Mouse (Mus musculus) midbrain, postnatal 0 days (tissue): ENCODE results near the gene Sarnp. TPM values are rescaled to one million over a fixed set of nuclear protein-coding genes. Genes with fewer than 3 reads are reported as not detected.

Source experiments
- ATAC-seq: fragments of 200-750 bp; cut with Nextera tagmentation; 2 replicates; pipeline ENCODE4 v1.8.0; 2017; ENCODE audit warnings: moderate number of reproducible peaks, mild to moderate bottlenecking, moderate TSS enrichment, moderate library complexity; ENCODE audit not compliant: low FRiP score
- DNase-seq: peaks from one replicate; pipeline ENCODE4 v3.0.0-alpha.2; 2015; ENCODE audit warnings: low spot score
- H3K27ac ChIP-seq: fragments of 300-500 bp; sonication (generic); 2 replicates; pipeline ENCODE4 v1.5.1; 2014; ENCODE audit warnings: low read depth, mild to moderate bottlenecking, low read length, mixed read lengths
- H3K27me3 ChIP-seq: fragments of 300-500 bp; sonication (generic); 2 replicates; pipeline ENCODE4 v1.6.1; 2014; ENCODE audit warnings: low read length, control low read depth, mixed read lengths; ENCODE audit not compliant: insufficient read depth
- H3K36me3 ChIP-seq: fragments of 300-500 bp; sonication (generic); 2 replicates; pipeline ENCODE4 v1.6.1; 2014; ENCODE audit warnings: low read length, control low read depth, mixed read lengths; ENCODE audit not compliant: insufficient read depth
- H3K4me1 ChIP-seq: fragments of 300-500 bp; sonication (generic); 2 replicates; pipeline ENCODE4 v1.6.1; 2014; ENCODE audit warnings: mild to moderate bottlenecking, control low read depth, antibody characterized with exemption, low read length, mixed read lengths; ENCODE audit not compliant: insufficient read depth
- H3K4me2 ChIP-seq: fragments of 300-500 bp; sonication (generic); 2 replicates; pipeline ENCODE4 v1.6.1; 2014; ENCODE audit warnings: low read depth, mild to moderate bottlenecking, low read length, mixed read lengths; ENCODE audit not compliant: poor library complexity, severe bottlenecking
- H3K4me3 ChIP-seq: fragments of 300-500 bp; sonication (generic); 2 replicates; pipeline ENCODE4 v1.5.1; 2014; ENCODE audit warnings: low read depth, mild to moderate bottlenecking, low read length, moderate library complexity
- H3K9ac ChIP-seq: fragments of 300-500 bp; sonication (generic); replicated peaks from 2 replicates; pipeline ENCODE4 v1.6.1; 2014; ENCODE audit warnings: mild to moderate bottlenecking, low read length, moderate library complexity, mixed read lengths; ENCODE audit not compliant: poor library complexity, severe bottlenecking
- H3K9me3 ChIP-seq: fragments of 300-500 bp; sonication (generic); 2 replicates; pipeline ENCODE4 v1.6.1; 2016; ENCODE audit warnings: low read length, control low read depth
- CTCF ChIP-seq: IDR thresholded peaks from 2 replicates; pipeline ENCODE4 v1.5.1; 2016; ENCODE audit warnings: antibody characterized with exemption, mild to moderate bottlenecking
- WGBS: fragments of 180-500 bp; shearing (Covaris S2); extraction: QIAGEN DNeasy Blood & Tissue Kit; methylation state at CpG from one replicate; pipeline ENCODE4 v1.1.7; 2014; 5-methylcytosine and 5-hydroxymethylcytosine counted together
- polyA plus RNA-seq: library from polyadenylated mRNA; unstranded; fragments of >200 nt; fragmentation: Nextera tagmentation; extraction: Ambion mirVana; gene quantifications from 2 replicates; pipeline ENCODE4 v1.2.1, GENCODE M21; 2015
- total RNA-seq: library from RNA; depleted of rRNA; stranded (reverse); fragments of >200 nt; gene quantifications from 2 replicates; pipeline ENCODE4 v1.2.3, GENCODE M21; 2014

The Sarnp gene
- total and polyA plus RNA-seq, 2 experiments from 2014 or later: 36.8 to 120 TPM

DNA sequence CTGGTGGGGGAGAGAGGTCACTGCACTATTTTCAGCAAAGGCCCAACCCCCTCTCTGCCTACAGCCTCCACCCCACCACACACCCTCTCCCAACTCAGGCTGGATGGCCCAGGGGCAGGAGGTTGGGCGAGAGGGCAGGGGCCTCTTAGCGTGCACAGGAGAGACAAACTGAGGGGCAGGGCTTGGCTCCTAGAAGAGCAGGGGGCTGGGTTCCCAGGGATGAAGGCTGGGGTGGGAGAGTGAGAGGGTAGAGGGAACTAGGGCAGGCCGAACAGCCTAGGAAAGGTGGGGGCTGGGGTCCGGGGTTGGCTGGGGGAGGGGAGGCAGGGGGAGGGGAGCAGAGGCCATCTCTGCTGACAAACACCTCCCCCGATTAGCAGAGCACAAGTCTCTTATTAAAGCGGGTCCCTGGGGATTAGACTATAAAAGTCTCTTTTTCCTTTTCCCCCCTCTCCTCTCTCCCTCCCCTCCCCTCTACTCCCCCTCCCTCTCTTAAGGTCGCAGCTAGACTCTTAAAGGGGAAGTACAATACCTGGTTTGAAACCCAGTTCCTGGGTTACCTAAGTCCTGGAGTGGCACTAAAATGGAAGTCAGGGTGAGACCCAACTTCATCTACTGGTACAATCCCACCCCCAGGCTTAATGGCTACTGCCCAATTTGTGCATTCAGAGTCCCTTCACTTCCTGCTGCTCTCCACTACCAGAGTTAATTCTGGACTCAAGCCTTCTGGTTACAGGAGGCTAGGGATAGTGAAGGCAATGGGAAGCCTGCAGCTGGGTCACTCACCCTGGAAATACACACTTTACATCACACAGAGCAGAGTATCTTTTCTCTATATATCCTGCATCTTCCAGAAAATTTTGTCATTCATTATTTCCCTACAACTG lies 72.1 kb downstream of the Sarnp start:
- H3K4me3 ChIP-seq: peak overlapping the region; percentile 38
- peak; percentile 80 for DNase-seq
- peaks cover 14% of the 10 kb centered on the region for H3K36me3 ChIP-seq
- peak; percentile 9; the same call in 1 of the 2 replicates for ATAC-seq
- 0% methylated on average over 6 of the region's 7 CpGs for WGBS
- H3K4me1 ChIP-seq: peaks cover 20% of the 10 kb centered on the region
- H3K27ac ChIP-seq: no peak overlapping the region
- no peaks in the 10 kb centered on the region for H3K27me3 ChIP-seq
- no peaks in the 10 kb centered on the region for H3K9me3 ChIP-seq
- no peak for TF ChIP-seq CTCF
- peak overlapping the region; percentile 84 for H3K4me2 ChIP-seq
- peak overlapping the region; percentile 54; the same call in 1 of the 2 replicates for H3K9ac ChIP-seq

GRCm38 (mm10) chr10:128889846-128890245 lies 72.7 kb downstream of the Sarnp start:
- Histone ChIP-seq H3K27me3 (no peaks in the 10 kb centered on the region), H3K4me3 (peak overlapping the region; percentile 83), H3K36me3 (peaks cover 11% of the 10 kb centered on the region), H3K4me2 (peak overlapping the region; percentile 84), H3K4me1 (peaks cover 20% of the 10 kb centered on the region), H3K9me3 (no peaks in the 10 kb centered on the region), H3K27ac (no peak overlapping the region), H3K9ac (peak overlapping the region; percentile 81; the same call in 1 of the 2 replicates)
- TF ChIP-seq CTCF: no peak
- DNase-seq: no peak
- ATAC-seq: no peak
- 15% methylated on average over 1 of the region's 2 CpGs for WGBS

DNA sequence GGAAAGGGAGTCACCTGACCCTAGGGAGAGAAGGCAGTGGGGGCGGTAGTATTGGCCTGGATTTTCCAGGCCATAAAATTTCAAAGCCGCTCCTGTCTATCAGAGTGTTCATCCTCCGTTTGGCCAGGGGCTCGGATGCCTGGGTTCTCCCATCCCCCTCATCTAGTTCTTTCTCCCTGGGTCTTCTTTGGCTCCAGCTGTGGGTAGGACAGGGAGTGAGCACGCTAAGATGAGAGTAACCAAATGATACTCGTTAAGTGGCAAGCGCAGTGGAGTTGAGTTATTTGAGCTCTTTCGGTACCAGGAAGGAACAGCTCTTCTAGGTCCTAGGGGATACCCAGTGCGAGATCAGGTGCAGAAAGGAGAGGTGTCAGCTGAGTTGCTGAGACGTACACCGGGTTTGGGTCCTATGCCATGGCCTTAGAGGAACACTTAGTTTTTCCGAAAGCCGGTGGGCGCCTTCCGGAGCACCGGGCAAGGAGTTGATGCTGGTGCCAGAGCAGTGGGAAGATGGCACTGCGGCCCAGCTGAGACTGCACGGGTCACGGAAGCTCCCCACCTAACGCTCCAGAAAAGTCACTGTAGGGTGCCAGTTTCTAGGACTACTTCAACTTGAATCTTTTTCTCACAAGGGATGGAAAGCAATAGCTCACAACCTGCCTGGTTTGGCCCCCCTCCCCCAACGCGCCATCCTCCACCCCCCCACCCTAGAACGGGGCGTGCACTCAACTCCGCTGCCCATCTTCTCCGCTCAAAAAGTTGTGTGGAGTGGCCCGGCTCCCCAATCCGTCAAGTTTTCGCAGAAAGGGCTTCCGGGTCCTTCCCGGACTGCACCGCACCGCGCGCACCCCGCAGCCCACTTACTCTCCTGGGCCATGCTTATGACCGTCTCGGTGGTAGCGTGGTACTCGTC lies 73.5 kb downstream of the Sarnp start:
- peak overlapping the region; percentile 88 for H3K27ac ChIP-seq
- WGBS: under 1% methylated on average over 38 of the region's 40 CpGs
- ATAC-seq (no peak; the same call in 1 of the 2 replicates), DNase-seq (no peak)
- peaks cover 10% of the 10 kb centered on the region for H3K36me3 ChIP-seq
- H3K9me3 ChIP-seq: no peaks in the 10 kb centered on the region
- TF ChIP-seq CTCF: no peak
- peaks cover 20% of the 10 kb centered on the region for H3K4me1 ChIP-seq
- H3K9ac ChIP-seq: peak overlapping the region; percentile 81
- peak overlapping the region; percentile 84 for H3K4me2 ChIP-seq
- peak overlapping the region; percentile 83 for H3K4me3 ChIP-seq
- H3K27me3 ChIP-seq: peaks cover under 1% of the 10 kb centered on the region; the same call in 1 of the 2 replicates

- 0 out of 2 replicates have a peak, but pooled peaks have one; percentile 5 for TF ChIP-seq CTCF
- H3K9me3 ChIP-seq: no peaks in the 10 kb centered on the region
- ATAC-seq (peak; percentile 85), DNase-seq (peak; percentile 91)
- H3K9ac ChIP-seq: peak within 1 kb of the TSS; percentile 81
- peak within 1 kb of the TSS; percentile 84 for H3K4me2 ChIP-seq
- under 1% methylated on average over 45 of the region's 89 CpGs for WGBS
- H3K4me3 ChIP-seq: peak within 1 kb of the TSS; percentile 83
- H3K36me3 ChIP-seq: peaks cover 4% of the 10 kb centered on the region
- H3K4me1 ChIP-seq: peaks cover 20% of the 10 kb centered on the region
- peaks cover 6% of the 10 kb centered on the region; the same call in 1 of the 2 replicates for H3K27me3 ChIP-seq
- H3K27ac ChIP-seq: peak within 1 kb of the TSS; percentile 88
Measured at GRCm38 (mm10) chr10:128891296-128892094, 74.4 kb downstream of the Sarnp start, which contains the start of gene Gdf11. Gdf11 (minus strand) TSS chr10:128891718.

DNA sequence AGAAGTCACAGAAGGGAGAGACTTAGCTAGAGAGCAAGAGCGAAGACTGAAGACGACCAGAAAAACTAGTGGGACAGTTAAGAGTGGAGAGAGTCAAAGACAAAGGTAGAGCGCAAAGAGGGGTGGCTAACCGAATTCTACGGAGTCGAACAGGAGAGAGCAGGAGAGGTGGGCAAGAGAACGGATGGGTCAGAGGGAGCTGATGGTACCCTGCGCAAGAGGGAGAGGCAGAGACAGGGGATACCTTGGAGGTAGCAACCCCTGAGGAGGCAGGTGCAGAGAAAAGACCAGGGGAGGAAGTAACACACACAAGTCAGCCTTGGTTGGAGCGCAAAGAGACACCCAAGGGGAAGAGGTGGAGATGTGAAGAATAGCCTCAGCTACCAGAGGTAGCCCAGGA lies 75.1 kb downstream of the Sarnp start:
- Histone ChIP-seq H3K27me3 (peaks cover 10% of the 10 kb centered on the region; the same call in 1 of the 2 replicates), H3K9ac (peak overlapping the region; percentile 81), H3K9me3 (no peaks in the 10 kb centered on the region), H3K4me2 (peak overlapping the region; percentile 84), H3K36me3 (peaks cover 4% of the 10 kb centered on the region), H3K4me3 (peak overlapping the region; percentile 83), H3K4me1 (peaks cover 20% of the 10 kb centered on the region), H3K27ac (peak overlapping the region; percentile 88)
- 2% methylated on average over 9 of the region's 9 CpGs for WGBS
- no peak for ATAC-seq
- no peak for DNase-seq
- TF ChIP-seq CTCF: no peak
